Mouse (Mus musculus) ES-Bruce4 (cell line): Measurements from ENCODE around the gene Kcnj14. TPM values are rescaled to one million over a fixed set of nuclear protein-coding genes. Genes with fewer than 3 reads are reported as not detected.
A peak's percentile ranks its signal among the peaks of the same experiment; 100 is the strongest.

Source experiments
- H3K27ac ChIP-seq: 2 replicates; pipeline ENCODE4 v1.5.1; 2012; ENCODE audit warnings: low read length, inconsistent platforms; ENCODE audit not compliant: insufficient read depth
- H3K27me3 ChIP-seq: 2 replicates; pipeline ENCODE4 v1.6.1; 2012; ENCODE audit warnings: mild to moderate bottlenecking, low read length, inconsistent platforms; ENCODE audit not compliant: control insufficient read depth, poor library complexity, insufficient read depth, severe bottlenecking
- H3K36me3 ChIP-seq: 2 replicates; pipeline ENCODE4 v1.6.1; 2012; ENCODE audit warnings: inconsistent platforms, mild to moderate bottlenecking, low read length, moderate library complexity; ENCODE audit not compliant: control insufficient read depth, poor library complexity, insufficient read depth, severe bottlenecking
- H3K4me1 ChIP-seq: one replicate; pipeline ENCODE4 v1.8.1; 2011; ENCODE audit warnings: low read length; ENCODE audit not compliant: control insufficient read depth, insufficient read depth
- H3K4me3 ChIP-seq: 2 replicates; pipeline ENCODE4 v1.5.1; 2011; ENCODE audit warnings: low read depth, mild to moderate bottlenecking, low read length
- H3K9ac ChIP-seq: 2 replicates; pipeline ENCODE4 v1.6.1; 2012; ENCODE audit warnings: low read depth, mild to moderate bottlenecking, inconsistent platforms; ENCODE audit not compliant: poor library complexity, severe bottlenecking
- H3K9me3 ChIP-seq: replicated peaks from 2 replicates; pipeline ENCODE4 v1.6.1; 2012; ENCODE audit warnings: mild to moderate bottlenecking, low read length, inconsistent platforms; ENCODE audit not compliant: control insufficient read depth, poor library complexity, insufficient read depth, severe bottlenecking
- CTCF ChIP-seq: IDR thresholded peaks from one replicate; pipeline ENCODE4 v1.8.1; 2011; ENCODE audit warnings: low read depth, low read length
- EP300 ChIP-seq: IDR thresholded peaks from 2 replicates; pipeline ENCODE4 v1.6.1; 2011; ENCODE audit warnings: low read depth, low read length; ENCODE audit not compliant: insufficient read depth
- POLR2A ChIP-seq: IDR thresholded peaks from one replicate; pipeline ENCODE4 v1.8.1; 2011; ENCODE audit warnings: low read length; ENCODE audit not compliant: insufficient read depth
- polyA plus RNA-seq: library from polyadenylated mRNA; stranded (reverse); fragments of >200 nt; gene quantifications from 2 replicates; pipeline ENCODE4 v1.2.4, GENCODE M21; 2011; ENCODE audit warnings: low read depth; ENCODE audit not compliant: missing spikeins, insufficient read depth, insufficient read length

Kcnj14 gene
- polyA plus RNA-seq, 1 experiment = not detected

DNA sequence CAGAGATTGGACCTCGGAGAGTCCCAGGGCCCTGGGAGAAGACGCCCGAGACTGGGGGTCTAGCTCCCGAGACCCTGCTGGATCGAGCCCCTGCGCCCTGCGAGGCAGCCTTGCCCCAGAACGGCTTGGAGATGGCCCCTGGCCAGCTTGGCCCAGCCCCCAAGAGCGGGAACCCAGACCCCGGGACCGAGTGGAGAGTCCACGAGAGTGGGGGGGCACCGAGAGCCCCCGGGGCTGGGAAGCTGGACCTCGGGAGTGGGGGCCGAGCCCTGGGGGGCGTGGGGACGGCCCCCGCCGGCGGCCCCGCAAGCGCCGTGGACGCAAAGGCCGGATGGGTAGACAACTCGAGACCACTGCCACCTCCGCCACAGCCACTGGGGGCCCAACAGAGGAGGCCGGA is 29.6 kb downstream of the Kcnj14 start:
- peaks cover 6% of the 10 kb centered on the region for H3K4me1 ChIP-seq
- no peak overlapping the region for H3K9ac ChIP-seq
- TF ChIP-seq POLR2A (no peak), CTCF (no peak), EP300 (no peak)
- H3K27ac ChIP-seq = no peak overlapping the region
- no peaks in the 10 kb centered on the region for H3K36me3 ChIP-seq
- no peaks in the 10 kb centered on the region for H3K27me3 ChIP-seq
- no peak overlapping the region for H3K4me3 ChIP-seq
- no peaks in the 10 kb centered on the region for H3K9me3 ChIP-seq

- no peak overlapping the region for H3K27ac ChIP-seq
- no peak overlapping the region for H3K4me3 ChIP-seq
- TF ChIP-seq POLR2A = no peak
- TF ChIP-seq EP300 = no peak
- no peak for TF ChIP-seq CTCF
- H3K36me3 ChIP-seq = no peaks in the 10 kb centered on the region
- H3K9me3 ChIP-seq = no peaks in the 10 kb centered on the region
- peak overlapping the region; percentile 14; the same call in 1 of the 2 replicates for H3K9ac ChIP-seq
- no peaks in the 10 kb centered on the region for H3K27me3 ChIP-seq
- peaks cover 6% of the 10 kb centered on the region for H3K4me1 ChIP-seq
Measured at GRCm38 (mm10) chr7:45793969-45794585, 30.5 kb downstream of the Kcnj14 start.

GRCm38 (mm10) chr7:45793240-45793639 is 31.3 kb downstream of the Kcnj14 start:
- Histone ChIP-seq H3K27me3 (no peaks in the 10 kb centered on the region), H3K36me3 (no peaks in the 10 kb centered on the region), H3K9me3 (no peaks in the 10 kb centered on the region), H3K9ac (peak overlapping the region; percentile 14; the same call in 1 of the 2 replicates), H3K4me3 (peak overlapping the region; percentile 3; the same call in 1 of the 2 replicates), H3K4me1 (peaks cover 6% of the 10 kb centered on the region), H3K27ac (no peak overlapping the region)
- no peak for TF ChIP-seq CTCF
- no peak for TF ChIP-seq POLR2A
- no peak for TF ChIP-seq EP300

GRCm38 (mm10) chr7:45791756-45792490 is 32.7 kb downstream of the Kcnj14 start:
- no peaks in the 10 kb centered on the region for H3K4me1 ChIP-seq
- peak overlapping the region; percentile 11; the same call in 1 of the 2 replicates for H3K4me3 ChIP-seq
- H3K36me3 ChIP-seq = no peaks in the 10 kb centered on the region
- H3K9ac ChIP-seq = no peak overlapping the region
- H3K27ac ChIP-seq = no peak overlapping the region
- TF ChIP-seq CTCF (no peak), EP300 (no peak), POLR2A (no peak)
- H3K27me3 ChIP-seq = no peaks in the 10 kb centered on the region
- no peaks in the 10 kb centered on the region for H3K9me3 ChIP-seq

DNA sequence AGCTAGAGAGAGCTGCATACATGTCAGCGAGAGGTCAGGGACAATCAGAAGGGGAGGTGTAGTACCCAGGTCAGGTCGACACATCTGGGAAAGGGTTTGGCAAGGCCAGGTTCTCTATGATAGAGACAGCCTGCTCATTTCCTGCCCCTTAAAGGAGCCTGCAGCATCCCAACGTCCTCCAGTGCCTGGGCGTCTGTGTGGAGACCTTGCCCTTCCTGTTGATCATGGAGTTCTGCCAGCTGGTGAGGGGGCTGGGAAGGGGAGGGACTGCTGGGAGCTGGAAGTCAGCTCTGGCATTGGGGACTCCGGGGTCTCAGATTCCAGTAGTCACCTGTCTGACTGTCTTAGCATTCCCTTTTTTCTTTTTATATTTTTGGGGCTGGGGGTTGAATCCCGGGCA is 33.9 kb downstream of the Kcnj14 start:
- Histone ChIP-seq H3K4me3 (no peak overlapping the region), H3K4me1 (no peaks in the 10 kb centered on the region), H3K9ac (no peak overlapping the region), H3K9me3 (no peaks in the 10 kb centered on the region), H3K27me3 (no peaks in the 10 kb centered on the region), H3K27ac (no peak overlapping the region), H3K36me3 (no peaks in the 10 kb centered on the region)
- TF ChIP-seq CTCF = no peak
- no peak for TF ChIP-seq EP300
- TF ChIP-seq POLR2A = no peak

- Histone ChIP-seq H3K9ac (peak overlapping the region; percentile 5; the same call in 1 of the 2 replicates), H3K9me3 (no peaks in the 10 kb centered on the region), H3K27ac (no peak overlapping the region), H3K4me1 (peaks cover 3% of the 10 kb centered on the region), H3K36me3 (no peaks in the 10 kb centered on the region), H3K27me3 (no peaks in the 10 kb centered on the region), H3K4me3 (peak overlapping the region; percentile 43)
- TF ChIP-seq POLR2A (no peak), CTCF (no peak), EP300 (no peak)
Measured at GRCm38 (mm10) chr7:45787642-45788041, 36.9 kb downstream of the Kcnj14 start.
